Mouse (Mus musculus) thymus, postnatal 36 days (tissue): ENCODE data around the gene B4galnt1.
"Not testable (repeated sequence)": the region's sequence is repeated elsewhere in the genome, so short reads cannot be mapped to it uniquely, and the experiment has no call there.

Source experiments
- DNase-seq, 2 experiments: peaks; one replicate each; pipeline ENCODE4 v3.0.0; 2022; ENCODE audit warnings: mixed read lengths in 2 of 2

The B4galnt1 gene

GRCm38 (mm10) chr10:127164631-127165353 is at the start of gene B4galnt1:
TSS of gene B4galnt1 (plus strand) at chr10:127165225.
- DNase-seq = peak; percentile 83 to 87

GRCm38 (mm10) chr10:127118470-127118869 is 46.6 kb upstream of the B4galnt1 start:
- DNase-seq = no peak

- no peak for DNase-seq
These were observed 45.8 kb upstream of the B4galnt1 start for GRCm38 (mm10) chr10:127119229-127119628.

DNA sequence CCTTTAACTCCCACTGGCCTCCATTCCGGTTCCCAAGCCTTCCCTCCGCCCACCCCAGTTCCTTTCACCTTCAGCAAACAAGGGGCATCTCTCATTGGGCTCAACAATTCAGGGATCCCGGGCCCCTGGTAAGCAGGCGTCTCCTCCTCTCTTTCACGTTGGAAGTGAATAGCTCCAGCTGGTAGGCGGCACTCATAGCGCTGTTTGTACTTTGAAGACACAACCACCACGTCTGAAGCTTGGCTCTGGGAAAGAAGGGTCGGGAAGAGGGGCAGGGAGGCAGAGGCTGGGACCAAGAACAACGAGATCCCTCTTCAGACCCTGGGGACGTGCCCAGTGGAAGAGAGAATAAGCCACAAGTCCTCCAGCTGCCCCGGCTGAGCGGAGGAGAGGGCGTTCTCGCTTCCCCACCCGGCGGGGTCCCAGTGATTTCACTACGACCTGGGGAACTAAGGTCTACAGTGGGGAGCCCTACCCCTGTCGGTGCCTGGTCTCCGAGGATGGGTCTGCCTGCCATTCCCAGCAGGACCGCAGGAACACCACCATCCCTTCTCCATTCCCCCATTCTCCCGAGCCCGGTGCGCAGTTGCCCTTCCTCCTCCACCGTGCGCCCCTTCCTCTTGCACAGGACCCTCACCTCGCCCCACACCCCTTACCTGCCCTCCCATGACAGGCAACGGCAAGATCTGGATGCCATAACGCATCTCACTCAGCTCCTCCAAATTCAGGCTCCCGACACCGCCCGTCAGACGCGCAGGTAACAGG is 44.5 kb upstream of the B4galnt1 start:
- no peak for DNase-seq

GRCm38 (mm10) chr10:127121066-127121477 is 44.0 kb upstream of the B4galnt1 start, which contains the start of gene Os9:
TSS of gene Os9 (minus strand) at chr10:127121131.
- DNase-seq = peak; percentile 92 to 95

GRCm38 (mm10) chr10:127122018-127122417 is 43.0 kb upstream of the B4galnt1 start:
- DNase-seq = no peak

- DNase-seq = no peak
These were observed 42.1 kb upstream of the B4galnt1 start for GRCm38 (mm10) chr10:127122784-127123435.

- DNase-seq = peak; percentile 54 to 63
These were observed 41.6 kb upstream of the B4galnt1 start for GRCm38 (mm10) chr10:127123436-127123805.

- DNase-seq = peak; percentile 37 to 56
These were observed 39.6 kb upstream of the B4galnt1 start for GRCm38 (mm10) chr10:127125210-127126001.

- no peak for DNase-seq
These were observed 38.4 kb upstream of the B4galnt1 start for GRCm38 (mm10) chr10:127126579-127126978.

- DNase-seq = no peak
These were observed 37.2 kb upstream of the B4galnt1 start for GRCm38 (mm10) chr10:127127711-127128279.

DNA sequence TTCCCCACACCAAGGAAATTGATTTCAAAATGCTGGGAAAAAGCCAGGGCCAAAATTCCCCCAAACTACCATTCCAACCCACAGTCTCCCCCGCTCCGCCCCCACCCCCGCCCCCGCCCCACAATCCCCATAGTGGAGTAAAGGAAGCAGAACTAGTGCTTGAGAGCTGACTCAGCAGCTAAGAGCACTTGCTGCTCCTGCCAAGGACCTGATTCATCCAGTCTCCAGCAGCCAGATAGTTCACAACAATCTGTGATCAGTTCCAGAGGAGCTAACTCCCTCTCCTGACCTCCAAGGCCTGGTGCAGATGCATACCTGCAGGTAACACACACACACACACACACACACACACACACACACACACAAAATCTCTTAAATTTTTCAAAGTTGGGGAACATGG is 35.6 kb upstream of the B4galnt1 start:
- no peak for DNase-seq

DNA sequence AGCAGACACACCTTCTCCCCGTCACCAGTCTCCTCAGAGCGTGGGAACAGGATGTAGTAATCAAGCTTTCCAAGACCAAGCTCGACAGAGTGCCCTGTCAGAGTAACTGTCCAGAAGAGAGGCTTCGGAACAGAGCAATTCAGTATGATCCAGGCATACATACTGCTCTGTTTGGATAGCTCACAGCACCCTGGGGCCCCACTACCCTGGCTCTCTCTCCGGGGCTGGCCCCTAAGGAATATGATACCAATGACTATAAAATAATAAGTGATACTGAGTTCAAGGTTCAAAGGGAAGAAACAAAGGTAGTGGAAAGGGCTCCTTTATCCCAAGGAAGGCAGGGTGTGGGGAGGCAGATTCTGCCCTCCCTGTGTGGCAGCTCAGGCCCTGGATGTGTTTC is 32.6 kb upstream of the B4galnt1 start:
- no peak for DNase-seq

DNA sequence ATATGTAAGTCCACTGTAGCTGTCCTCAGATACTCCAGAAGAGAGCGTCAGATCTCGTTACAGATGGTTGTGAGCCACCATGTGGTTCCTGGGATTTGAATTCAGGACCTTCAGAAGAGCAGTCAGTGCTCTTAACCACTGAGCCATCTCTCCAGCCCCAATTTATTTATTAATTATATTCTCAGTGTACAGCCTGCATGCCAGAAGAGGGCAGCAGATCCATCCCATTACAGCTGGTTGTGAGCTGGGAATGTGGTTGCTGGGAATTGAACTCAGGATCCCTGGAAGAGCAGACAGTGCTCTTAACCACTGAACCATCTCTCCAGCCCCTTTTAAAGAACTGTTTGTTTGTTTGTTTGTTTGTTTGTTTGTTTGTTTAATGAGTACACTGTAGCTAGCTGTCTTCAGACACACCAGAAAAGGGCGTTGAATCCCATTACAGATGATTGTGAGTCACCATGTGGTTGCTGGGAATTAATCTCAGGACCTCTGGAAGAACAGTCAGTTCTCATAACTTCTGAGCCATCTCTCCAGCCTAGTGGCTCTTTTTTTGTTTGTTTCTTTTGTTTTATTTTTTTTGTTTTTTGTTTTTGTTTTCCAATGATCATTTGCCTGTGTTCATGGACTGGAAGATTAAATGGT is 30.5 kb upstream of the B4galnt1 start:
- DNase-seq = not testable (repeated sequence)

GRCm38 (mm10) chr10:127135118-127135836 is 29.7 kb upstream of the B4galnt1 start:
- DNase-seq = peak; percentile 60 to 74

- DNase-seq = peak; percentile 32 to 46
These were observed 28.5 kb upstream of the B4galnt1 start for GRCm38 (mm10) chr10:127136510-127136909.

DNA sequence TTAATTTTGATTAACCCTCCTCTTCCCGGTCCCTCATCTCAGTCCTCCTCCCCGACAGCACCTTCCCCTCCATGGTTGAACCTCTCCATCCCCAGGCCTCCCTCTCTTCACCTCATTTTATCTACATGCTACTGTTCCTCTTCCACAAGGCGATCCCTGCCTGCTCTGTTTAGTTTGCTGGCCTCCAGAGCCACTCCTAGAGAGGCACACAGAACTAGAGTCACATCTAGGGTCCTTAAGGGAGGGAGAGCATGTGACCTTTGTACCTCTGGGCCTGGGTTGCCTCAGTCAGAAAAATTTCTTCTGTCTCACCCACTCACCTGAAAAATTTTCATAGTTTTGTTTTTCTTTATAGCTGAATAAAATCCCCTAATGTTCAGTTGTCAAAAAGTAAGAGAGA is 27.1 kb upstream of the B4galnt1 start:
- DNase-seq = no peak

DNA sequence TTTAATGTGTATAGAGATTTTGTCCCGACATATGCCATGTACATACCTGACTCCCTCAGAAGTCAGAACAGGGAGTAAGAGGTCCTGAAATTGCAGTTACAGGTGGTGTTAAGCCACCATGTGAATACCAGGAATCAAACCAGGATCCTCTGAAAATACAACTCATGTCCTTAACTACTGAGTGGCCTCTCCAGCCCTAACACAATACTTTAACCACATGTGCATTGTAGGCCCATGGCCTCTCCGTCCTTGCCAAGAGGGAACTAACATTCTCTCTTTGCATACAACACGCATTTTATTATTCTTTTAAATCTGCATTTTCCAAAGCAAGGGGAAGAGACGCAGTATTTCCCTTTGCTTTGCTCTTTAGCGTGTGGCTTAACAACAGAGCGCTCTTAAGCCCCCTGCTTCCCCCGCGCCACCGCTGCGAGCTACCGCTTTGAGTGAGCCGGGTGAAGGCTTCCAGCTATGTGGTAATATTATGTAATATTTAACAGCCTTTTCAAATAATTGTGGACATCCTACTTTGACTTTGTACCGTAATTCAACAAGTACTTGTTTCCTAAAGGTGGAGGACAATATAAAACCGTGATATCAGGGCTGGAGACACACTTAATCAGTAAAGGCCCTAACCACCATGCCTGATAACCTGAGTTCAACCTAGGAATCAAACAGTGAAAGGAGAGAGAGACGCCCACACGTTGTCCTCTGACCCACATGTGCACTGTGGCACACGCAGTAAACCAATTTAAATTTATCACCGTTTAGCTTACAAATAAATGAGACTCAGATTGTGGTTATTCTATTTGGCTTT is 26.5 kb upstream of the B4galnt1 start:
- no peak for DNase-seq

- no peak for DNase-seq
These were observed 24.1 kb upstream of the B4galnt1 start for GRCm38 (mm10) chr10:127140971-127141370.

DNA sequence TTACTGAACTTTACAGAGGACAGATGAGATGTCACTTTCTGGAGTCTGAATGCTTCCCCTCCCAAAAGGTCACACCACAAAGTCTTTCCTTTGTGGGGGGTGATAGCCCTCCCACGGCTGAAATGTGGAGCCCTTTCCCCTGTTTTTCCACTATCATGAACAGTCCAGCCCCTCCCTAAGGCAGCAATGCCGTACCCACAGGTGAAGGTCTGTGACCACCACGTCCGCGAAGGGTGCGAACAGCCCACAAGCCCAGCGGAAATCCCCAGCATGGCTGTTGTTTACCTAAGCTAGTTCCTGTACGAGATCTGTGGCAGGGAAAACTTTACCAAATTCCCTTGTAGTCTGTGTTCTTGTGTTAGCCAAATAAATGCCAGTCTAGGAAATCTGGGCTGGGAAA is 23.5 kb upstream of the B4galnt1 start:
- DNase-seq = peak; percentile 65 to 74
